Comparison of ENCODE assay signal across 7 mouse cellular contexts in genomic region chr11:120990951-120991526, GRCm38 (mm10). TPM values are rescaled to one million over a fixed set of nuclear protein-coding genes. Genes with fewer than 3 reads are reported as not detected.
A peak's percentile ranks its signal among the peaks of the same experiment; 100 is the strongest.
DNase-seq lines count a peak whose midpoint lies in the region; ATAC-seq lines count a peak whose summit lies in the region.

TSS of gene Csnk1d (minus strand) at chr11:120991330.

- no peaks in the 10 kb centered on the region for H3K27me3 ChIP-seq in intestine, embryonic 15.5 days (replicated peaks)
- H3K27me3 ChIP-seq in midbrain, embryonic 10.5 days (ENCODE audit: low read depth, poor library complexity, severe bottlenecking) = no peaks in the 10 kb centered on the region

- peak within 1 kb of the TSS; percentile 83 for H3K4me2 ChIP-seq in intestine, embryonic 15.5 days (replicated peaks)

- no peaks in the 10 kb centered on the region for H3K9me3 ChIP-seq in intestine, embryonic 15.5 days
- H3K9me3 ChIP-seq in midbrain, embryonic 10.5 days (replicated peaks) = no peaks in the 10 kb centered on the region

- ATAC-seq in intestine, embryonic 15.5 days = peak; percentile 88

- H3K4me1 ChIP-seq in intestine, embryonic 15.5 days (replicated peaks) = peaks cover 41% of the 10 kb centered on the region
- peaks cover 40% of the 10 kb centered on the region for H3K4me1 ChIP-seq in midbrain, embryonic 10.5 days

- DNase-seq in adrenal gland, adult 18-20 months (ENCODE audit: low spot score in 2 of 2) = peak; percentile 100
- peak; percentile 96 for DNase-seq in embryo, embryonic 11 days
- DNase-seq in gastrocnemius, postnatal 36 days = peak; percentile 98 to 100
- DNase-seq in left cerebral cortex, postnatal 25 days (ENCODE audit: low spot score in 2 of 2) = peak; percentile 98 to 100
- DNase-seq in midbrain, embryonic 10.5 days (ENCODE audit: low spot score) = peak; percentile 99
- peak; percentile 100 for DNase-seq in right cerebral cortex, postnatal 4 days

- under 1% methylated on average over 59 of the region's 59 CpGs for WGBS in intestine, embryonic 15.5 days
- WGBS in midbrain, embryonic 10.5 days = under 1% methylated on average over 59 of the region's 59 CpGs

- peak within 1 kb of the TSS; percentile 100 for H3K9ac ChIP-seq in intestine, embryonic 15.5 days

- intact Hi-C loops in gastrocnemius, postnatal 36 days (cut with DNase I) = no loop called here
- intact Hi-C loops in left cerebral cortex, postnatal 25 days (cut with DNase I) = no loop called here

- peak within 1 kb of the TSS; percentile 99 for H3K4me3 ChIP-seq in intestine, embryonic 15.5 days (replicated peaks)
- peak within 1 kb of the TSS; percentile 100 for H3K4me3 ChIP-seq in midbrain, embryonic 10.5 days

- peaks cover 5% of the 10 kb centered on the region; the same call in 1 of the 2 replicates for H3K36me3 ChIP-seq in intestine, embryonic 15.5 days
- H3K36me3 ChIP-seq in midbrain, embryonic 10.5 days = peaks cover 39% of the 10 kb centered on the region

- peak within 1 kb of the TSS; percentile 94 for H3K27ac ChIP-seq in intestine, embryonic 15.5 days
- peak within 1 kb of the TSS; percentile 100 for H3K27ac ChIP-seq in midbrain, embryonic 10.5 days (replicated peaks)

RNA-seq across cellular contexts. Expression of gene Csnk1d, which starts in this region (rescaled TPM):
- 100 to 1,000 TPM; 108 to 127 TPM for total RNA-seq in adrenal gland, adult 18-20 months (2021)
- 10 to 100 TPM; 51.6 to 54.5 TPM for total RNA-seq in gastrocnemius, postnatal 36 days (2021)
- 106 TPM in 2 replicates for polyA plus RNA-seq in intestine, embryonic 15.5 days (2015; fragmentation: Nextera tagmentation; extraction: Ambion mirVana)
- total RNA-seq in left cerebral cortex, postnatal 25 days (2021) = 100 to 1,000 TPM; 116 to 122 TPM
- 120 and 136 TPM in 2 replicates for polyA plus RNA-seq in midbrain, embryonic 10.5 days (2016; fragmentation: Nextera tagmentation; extraction: Ambion mirVana)

Comparison
In these comparisons a context has a peak if more than half of its experiments do, and no peak if none do; other contexts are left out.
1. Peak in every context shown above with its lines: DNase-seq, ATAC-seq, H3K4me3 ChIP-seq and H3K27ac ChIP-seq.